Mouse (Mus musculus) right cerebral cortex, postnatal 4 days (tissue): ENCODE measurements at regions not wholly inside any gene's neighbourhood (a gene's known extent, or its start where the extent isn't known, plus 50 kb on each side); places are given as distances from the start of the nearest gene placed in this dataset.
"Not testable (repeated sequence)": the region's sequence is repeated elsewhere in the genome, so short reads cannot be mapped to it uniquely, and the experiment has no call there.

Source experiments
- DNase-seq: peaks from one replicate; pipeline ENCODE4 v3.0.0-alpha.2; 2022

DNA sequence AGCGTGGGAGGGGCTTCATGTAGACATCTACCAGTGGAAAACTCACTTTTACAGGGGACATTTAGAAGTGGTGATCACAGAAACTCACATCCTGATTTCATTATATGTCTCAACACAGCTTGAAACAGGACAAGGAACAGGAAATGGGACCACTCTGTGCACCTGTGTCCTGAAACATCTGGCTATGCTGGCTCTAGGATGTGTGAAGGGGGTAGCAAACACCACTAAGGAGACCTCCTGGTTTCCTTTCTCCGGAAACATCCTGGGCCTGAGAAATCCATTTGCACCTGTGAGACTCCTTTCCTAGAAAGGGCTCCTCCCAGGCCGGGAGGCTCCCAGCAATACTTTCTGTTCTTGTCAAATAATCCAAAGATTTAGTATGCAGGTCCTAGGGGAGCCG is 167.1 kb downstream of the Opa1 start:
- no peak for DNase-seq

DNA sequence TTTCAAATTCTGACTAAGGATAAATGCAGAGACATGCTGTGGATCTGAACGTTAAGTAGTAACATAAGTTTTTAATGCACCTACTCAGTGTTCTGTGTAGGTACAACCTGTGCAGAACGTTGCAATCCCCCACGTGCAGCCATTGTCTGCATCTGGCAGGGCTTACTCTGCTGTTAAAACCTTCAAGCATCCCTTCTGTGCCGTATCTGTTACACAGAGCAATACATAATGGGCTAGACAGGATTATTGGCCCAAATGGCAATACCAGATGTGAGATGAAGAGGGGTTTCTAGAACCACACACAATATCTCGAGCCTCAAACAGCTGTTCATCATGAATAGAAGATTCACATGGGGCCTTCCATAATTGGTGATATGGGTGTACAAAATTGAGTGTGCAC is 170.0 kb downstream of the Opa1 start:
- DNase-seq: no peak

DNA sequence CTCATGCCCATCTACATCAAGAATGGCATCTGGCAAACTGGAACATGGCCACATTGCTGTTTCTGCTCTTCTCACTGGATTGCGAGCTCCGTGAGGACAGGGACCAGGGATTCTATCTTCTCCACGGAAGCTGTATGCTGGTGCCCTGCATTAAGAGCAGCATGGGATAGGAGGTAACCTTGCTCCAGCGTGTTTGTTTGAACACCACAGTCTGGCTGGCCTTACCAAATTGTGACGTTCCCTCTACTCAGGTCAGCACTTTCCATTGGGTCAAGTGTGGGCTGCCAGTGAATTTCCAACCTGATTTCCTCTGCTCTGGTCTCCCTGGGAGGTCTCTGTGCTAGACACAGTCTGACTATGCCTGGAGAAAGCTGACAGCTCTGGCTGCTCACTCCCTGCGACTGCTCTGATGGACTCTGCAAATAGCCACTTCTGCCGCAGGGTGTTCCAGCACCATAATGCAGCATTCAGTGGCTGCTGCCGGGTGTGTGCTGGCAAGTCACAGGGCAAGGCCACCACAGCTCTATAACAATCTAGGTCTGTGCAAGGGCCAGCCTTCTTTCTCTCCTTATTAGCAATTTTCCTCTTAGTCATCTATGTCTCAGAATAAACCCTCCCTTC is 175.6 kb downstream of the Opa1 start:
- no peak for DNase-seq

DNA sequence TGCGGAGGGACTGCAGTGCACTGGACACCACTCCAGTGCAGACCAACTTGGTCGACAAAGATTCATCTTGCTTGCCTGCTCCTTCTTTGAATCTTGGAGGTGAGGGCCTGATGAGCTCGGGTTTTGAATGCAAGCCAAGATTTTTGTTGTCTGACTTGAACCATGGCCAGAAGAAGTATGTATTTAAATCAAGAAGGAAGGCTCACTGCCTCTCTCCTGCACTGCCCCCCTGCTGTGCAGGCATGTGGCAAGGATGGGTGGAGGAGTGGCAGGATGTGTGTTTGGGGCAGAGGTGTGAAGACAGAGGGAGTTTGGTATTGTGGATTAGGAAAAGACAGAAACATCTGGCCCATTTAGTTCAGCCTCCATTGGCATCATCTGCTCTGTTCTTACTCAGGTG is 179.1 kb downstream of the Opa1 start:
- DNase-seq: no peak

DNA sequence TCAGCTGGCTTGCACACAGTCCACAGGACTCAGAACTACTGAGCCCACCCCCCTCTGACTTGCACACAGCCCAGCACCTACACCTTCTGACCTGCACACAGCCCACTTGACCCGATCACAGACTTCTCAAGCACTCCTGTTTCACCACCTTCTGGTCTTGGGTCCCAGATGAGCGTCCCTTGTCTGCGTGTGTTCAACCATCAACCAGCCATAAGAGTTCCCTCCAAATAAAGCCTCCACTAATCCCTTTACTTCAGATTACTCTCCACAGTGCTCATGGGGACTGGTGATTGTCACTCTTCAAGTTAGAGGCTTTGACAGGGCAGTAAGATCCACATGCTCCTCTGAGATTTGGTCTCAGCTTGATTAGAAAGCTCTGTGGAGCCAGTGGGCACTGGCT is 180.3 kb downstream of the Opa1 start:
- no peak for DNase-seq

DNA sequence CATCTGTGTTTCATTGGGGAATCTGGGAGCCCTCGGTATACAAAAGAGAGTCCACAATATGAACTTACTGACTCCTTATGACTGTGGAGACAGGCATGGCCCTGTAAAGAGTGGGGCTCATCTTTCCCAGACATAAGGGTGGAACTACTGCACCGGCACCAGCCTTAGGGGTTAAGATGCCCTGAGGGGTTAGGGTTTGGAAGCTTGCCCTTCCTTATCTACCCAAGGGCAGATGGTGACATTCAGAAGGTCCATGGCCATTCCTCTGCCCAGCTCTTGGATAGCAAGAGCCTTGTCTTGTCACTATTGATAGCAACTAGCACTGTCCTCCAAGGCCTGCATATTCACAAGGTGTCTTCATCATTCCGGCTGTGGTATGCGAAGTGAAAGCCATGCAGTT is 181.5 kb downstream of the Opa1 start:
- no peak for DNase-seq

DNA sequence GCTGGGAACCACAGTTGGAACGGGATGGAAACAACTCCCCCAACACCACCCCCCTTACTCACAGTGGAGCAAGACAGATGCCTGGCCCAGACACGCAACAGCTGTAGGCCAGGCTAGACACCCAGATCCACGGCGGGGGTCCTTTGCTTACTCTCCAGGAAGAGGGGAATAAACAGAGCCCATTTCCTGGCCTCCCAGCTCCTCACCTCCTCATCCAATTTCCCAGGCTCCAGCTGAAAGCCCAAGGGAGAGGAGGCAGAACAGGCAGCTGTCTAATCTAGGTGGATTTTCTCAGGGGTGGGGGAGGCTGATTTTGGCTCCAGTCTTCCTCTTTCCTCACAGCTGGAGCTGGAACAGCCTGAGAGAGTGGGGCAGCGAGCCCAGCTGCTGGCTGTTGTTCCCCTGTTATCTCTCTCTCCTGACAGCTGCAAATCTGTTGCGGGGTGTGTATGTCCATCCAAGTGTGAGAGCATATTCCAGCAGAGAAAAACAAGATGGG is 182.7 kb downstream of the Opa1 start:
- no peak for DNase-seq

DNA sequence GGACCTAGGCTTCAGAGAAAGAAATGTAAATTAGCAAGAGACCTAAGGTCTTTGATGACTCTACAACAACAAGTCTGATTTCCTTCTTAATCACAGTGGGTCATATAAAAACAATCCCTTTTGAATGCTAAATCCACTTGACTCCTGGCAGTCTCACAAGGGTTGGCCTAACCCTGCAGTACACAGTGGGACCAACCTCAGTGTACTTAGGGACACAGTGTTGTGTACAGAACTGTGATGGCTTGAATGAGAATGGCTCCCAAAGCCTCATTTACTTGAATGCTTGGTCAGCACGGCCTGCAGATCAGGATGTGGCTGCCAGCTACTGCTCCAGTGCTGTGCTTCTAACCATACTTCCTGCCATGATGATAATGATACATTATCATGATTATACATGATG is 185.2 kb downstream of the Opa1 start:
- DNase-seq: no peak

DNA sequence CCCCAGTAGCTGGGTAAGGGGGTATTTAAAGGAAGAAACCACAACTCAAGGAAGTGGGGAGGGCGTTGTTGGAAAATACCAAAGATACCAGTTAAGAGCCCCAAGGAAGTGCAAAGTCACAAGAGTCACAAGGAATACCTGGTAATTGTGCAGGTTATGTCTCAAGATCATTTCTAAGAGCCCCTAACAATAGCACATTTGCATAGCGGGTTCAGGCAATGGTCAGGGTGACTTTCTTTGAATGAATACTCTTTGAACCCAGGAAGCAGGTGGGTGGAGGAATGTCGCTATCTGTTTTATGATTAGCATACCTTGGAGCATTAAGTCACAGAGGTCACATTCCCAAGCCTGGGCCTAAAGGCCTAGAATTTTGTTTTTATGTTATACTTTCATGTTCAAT is 186.7 kb downstream of the Opa1 start:
- DNase-seq: not testable (repeated sequence)

DNA sequence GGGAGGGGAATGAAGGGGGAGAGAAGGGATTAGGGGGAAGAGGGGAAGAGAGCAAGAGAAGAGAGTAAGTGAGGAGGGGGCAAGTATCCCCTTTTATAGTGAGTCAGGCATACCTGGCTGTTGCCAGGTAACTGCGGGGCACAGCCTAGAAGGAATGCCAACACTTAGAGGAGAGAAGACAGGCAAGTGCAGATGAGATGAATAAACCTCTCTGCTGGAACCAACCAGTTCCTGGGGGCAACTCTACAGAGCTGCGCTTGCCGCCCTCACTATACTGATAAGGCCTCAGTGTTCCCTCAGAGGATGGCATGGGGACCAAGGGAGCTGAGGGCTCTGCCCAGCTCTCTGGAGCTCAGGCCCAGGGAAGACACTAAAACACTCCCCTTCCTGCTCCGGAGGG is 192.2 kb downstream of the Opa1 start:
- DNase-seq: no peak

DNA sequence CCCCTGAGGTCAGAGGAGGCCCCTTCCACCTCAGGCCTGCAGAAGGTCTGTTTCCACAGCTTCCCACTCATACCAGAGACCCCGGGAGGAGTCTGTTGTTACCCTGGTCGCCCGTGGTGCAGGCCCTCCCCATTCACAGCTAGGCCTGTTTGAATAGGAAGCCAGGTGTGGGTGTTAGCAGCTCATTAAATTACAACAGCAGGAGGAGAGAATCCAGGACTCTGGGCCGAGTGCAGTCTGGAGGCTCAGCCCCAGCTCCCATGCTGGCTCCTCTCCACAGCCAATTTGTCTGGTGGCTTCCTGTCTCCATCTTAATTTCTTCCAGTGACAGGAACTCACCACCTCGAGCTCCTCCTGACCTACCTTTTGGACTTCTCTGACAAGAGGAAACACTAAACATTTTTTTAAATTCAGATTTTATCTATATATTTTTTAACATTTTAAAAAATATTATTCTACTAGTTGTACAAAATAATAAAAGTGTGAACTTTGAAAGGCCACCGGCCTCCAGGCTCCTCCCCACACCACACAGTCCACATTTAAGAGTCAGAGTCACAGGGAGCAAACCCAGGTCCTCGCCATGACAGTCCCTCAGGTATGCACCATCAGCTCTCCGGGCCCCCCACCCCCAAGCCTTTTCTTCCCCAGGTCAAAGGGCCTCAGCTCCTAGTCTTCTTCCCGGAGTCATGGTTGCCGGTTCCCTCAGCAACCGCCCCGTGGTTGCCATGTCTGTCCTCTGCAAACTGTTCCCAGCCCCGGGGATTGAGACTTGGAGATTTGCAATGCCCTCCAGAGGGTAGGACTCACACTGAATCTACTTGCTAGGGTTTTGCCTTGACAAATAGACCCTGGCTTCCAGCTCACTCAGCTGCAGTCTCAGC is 192.8 kb downstream of the Opa1 start:
- DNase-seq: no peak

DNA sequence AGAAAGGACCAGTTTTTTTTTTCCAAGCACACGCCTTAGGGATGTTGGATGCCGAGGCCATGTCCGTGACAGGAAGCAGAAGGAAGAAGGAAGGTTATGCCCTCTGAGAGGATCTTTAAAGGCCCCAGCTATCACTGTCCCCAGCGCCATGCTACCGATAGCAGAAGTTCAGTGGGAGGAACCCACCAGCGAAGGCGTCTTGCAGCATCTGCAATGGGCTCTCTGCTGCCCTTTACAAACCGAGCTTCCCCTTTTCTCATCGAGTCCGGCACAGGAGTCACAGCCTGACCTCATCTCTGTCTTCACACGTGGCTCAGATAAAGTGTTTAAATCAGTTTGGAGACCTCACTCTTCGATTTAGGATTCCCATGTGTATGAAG is 193.5 kb downstream of the Opa1 start:
- DNase-seq: no peak

DNA sequence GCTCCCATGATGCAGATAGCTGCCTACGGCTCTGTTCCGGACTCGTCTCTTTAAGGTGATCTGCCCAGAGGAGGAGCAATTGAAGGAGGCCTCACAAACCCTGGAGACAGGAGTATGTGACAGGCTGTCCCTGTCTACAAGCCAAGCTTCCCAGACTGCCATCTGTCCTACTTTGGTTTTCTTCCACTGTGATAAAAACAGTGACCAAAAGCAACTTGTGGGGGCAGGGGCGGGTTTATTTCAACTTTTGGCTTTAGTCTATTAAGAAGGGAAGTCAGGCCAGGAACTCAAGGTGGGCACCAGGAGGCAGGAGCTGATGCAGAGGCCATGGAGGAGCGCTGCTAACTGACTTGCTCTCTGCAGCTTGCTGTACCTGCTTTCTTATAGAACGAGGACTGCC is 193.9 kb downstream of the Opa1 start:
- no peak for DNase-seq

DNA sequence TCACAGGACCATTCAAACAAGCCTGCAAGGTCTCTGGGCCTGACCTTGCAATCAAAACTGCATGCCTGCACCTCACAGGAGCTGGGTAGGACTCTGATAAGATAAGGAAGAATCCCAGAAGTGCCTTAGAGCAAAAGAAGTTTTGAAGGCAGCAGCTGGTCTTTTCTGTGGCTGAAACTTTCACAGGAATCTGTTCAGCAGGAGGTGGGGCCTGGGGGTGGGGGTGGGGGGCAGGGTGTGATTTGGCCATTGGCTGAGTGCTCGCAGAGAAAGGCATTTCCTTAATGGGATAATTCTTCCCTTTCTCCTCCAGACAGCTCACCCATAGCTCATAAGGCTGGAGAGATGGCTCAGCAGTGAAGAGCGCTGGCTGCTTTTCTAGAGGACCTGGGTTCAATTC is 195.8 kb downstream of the Opa1 start:
- no peak for DNase-seq

DNA sequence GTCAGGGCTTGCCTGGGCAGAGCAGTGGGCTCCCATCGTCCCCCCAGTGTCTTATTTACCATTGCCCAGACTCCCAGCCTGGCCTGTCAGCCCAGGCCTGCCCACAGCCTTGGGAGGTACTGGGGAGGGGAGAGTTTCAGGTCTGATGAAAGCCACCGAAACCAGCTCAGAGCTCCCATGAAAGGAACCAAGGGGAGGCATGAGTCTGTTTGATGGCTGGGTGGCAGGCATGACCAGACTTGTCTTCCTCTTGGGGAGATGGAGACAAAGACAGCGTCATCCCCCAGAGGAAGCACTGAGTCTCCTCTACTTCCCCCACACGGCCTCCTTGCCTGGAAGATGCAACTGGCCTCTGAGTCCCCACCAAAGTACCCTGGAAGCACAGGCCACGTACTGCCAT is 196.7 kb downstream of the Opa1 start:
- no peak for DNase-seq

DNA sequence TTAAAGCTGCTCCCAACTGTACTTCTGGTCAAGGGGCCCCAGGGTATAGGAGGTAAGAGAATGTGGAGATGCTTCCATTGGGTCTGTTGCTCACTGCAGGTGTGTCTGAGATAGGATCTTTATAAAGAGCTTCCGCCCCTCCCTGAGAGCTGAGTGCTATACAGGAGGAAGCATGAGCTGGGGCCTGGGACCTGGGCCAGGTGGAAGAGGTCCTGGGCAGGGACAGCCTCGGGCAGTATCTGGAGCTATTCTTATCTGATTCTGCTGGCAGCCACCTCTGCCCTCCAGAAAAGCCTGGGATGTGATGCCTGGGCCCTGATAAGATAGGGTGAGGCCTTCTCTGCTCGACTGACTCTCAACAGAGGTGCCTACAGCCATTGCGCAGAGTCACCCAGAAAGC is 203.3 kb downstream of the Opa1 start:
- DNase-seq: no peak

DNA sequence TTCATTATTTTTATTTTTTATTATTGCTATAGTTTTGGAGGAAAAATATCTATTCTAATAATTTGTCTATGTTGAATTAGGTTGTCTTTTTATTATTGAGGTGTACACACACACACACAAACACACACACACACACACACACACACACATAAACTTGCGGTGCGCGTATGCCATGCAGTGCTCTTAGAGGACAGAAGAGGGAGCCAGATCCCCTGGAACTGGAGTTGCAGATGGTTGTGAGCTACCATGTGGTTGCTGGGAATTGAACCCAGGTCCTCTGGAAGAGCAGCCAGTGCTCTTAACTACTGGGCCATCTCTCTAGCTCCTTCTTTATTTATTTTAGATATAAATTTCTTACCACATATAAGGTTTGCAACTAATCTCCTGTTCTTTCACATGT is 206.0 kb downstream of the Opa1 start:
- DNase-seq: no peak

DNA sequence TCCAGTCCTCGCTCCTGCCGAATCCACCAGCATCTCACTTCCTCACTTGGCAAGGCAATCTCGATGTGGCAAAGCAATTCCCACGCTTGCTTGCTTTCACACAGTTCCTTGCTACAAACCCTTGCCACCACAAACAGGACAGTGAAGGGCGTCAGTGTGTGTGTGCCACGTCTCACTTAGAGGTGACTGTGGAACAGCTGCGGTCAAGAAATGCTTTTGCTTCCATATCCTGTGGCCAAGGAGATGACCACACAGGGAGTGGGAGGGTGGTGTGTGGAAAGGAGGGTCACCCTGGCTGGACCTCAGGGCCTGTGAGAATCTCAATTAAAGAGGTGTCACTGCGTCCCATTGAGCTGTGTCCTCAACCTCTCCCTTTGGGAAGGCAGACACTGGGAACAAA is 207.4 kb downstream of the Opa1 start:
- no peak for DNase-seq

DNA sequence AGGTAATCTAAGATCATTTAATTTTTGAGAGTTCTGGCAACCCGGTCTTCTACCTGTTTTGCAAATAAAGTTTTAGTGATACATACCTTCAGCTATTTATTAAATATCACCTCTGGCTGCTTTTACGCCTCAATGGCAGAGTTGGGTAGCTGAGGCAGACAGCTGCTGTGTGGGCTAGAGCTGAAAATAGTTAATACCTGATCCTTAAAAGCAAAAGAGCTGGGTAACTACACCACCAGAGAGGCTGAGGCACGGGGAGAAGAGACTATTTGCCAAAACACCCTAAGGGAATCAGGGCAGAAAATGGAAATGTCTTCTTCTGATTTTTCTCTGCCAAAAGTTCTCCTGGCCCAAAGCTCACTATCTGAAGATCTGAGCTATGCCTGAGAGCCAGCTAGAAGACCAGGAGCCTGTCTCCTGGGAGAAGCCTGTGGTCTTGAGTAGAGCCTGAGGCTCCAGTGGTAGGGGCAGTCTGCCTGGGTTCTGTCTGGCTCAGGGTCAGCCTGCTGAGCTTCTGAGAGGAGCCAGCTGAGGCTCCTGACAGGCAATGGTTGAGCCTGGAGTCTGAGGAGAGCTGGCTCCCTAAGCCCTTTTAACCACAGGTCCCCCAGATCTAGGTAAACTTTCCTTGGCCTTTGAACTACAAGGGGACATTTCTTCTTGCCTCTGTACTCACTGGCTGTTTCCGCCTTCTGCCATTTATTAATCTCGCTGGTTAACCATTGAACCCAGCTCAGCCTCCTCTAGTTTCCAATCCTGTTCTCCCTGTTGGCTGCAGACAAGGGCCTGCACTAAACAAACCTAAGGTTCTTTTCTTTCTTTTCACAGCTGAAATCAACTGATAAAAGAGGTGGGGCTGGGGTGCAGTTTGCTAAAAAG is 208.7 kb downstream of the Opa1 start:
- no peak for DNase-seq

DNA sequence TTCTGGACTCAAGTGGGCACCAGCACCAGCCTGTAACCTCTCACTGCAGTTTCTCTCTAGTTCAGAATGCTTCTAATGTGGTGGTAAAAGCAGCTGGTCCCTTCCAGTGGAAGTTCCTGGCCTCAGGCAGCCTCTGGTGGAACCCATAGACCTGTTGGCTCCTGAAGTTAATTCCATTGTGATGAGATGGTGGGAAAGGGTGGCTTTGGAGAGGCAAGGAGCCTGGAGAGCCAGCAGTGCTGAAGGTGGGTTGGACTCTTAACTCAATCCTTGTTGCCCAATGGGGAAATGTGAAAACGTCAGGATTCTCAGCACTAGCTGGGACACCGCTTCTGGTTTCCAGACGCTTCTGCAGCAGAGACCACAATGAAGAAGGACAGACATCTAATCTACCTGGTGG is 210.9 kb downstream of the Opa1 start:
- no peak for DNase-seq

DNA sequence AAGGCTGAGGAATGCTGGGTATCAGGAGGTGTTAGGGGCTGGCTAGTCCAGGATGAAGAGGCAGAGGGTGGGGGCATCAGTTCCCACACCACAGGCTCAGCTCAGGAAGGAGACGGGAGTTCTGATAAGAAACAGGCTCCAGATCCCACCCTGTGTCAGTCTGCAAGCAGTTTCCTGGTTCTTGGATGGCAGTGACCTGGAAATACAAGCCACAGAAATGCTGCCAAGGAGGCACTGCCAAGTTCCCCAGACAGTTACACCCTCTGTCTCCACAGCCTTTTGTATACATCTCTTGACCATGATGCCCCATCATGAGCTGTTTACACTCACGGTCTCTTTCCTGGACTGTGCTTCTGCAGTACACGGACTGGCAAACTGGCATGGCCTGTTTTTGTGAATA is 220.1 kb downstream of the Opa1 start:
- DNase-seq: no peak

DNA sequence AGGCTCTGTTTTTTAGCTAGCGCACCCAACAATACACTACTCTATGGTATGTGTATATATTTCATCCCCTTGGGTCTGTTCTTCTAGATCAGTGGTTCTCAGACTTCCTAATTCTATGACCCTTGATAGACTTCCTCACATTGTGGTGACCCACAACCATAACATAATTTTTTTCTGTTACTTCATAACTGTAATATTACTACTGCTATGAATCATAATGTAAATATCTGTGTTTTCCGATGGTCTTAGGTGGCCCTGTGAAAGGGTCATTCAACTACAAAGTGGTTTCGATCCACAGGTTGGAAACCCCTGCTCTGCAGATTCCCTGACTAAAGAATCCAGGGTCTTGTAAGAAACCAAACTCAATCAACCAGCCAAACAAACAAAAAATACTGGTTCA is 220.8 kb downstream of the Opa1 start:
- no peak for DNase-seq

DNA sequence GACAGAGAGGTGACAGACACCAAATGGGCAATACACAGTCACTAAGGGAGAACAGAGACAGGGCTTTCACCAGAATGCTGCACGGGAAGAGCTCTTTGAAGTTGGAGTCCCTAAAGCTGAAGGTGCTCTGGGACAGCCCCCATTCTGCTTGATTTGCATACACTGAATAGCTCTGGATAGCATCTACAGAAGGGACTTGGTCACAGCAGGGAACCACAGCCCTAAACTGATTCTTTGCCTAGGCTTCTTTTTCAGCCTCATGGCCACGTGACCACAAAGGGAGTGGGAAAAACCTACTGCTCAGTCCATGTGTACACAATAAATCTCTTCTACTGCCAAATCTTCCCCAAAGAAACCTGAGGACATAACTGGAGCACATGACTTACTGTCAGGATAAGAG is 221.3 kb downstream of the Opa1 start:
- DNase-seq: no peak

DNA sequence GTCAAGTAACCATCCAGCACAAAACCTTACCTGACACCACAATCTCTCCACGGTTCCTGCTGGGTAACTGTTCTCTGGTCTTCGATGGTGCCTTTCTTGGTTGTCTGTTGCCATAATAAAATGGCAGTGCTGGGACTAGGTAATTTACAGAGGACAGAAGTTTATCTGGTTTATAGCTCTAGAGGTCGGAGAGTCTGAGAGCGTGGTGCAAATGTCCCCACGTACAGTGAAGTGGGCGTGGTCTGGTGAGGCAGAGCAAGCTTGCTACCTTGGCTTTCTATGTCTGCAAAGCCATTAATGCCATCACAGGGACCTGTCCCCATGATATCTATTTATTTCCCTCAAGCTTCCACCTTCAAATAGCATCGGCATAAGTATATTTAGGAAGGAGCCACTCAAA is 223.0 kb downstream of the Opa1 start:
- DNase-seq: no peak
